Mouse (Mus musculus): ENCODE measurements around the gene 2310022A10Rik. TPM values are rescaled to one million over a fixed set of nuclear protein-coding genes. Genes with fewer than 3 reads are reported as not detected.

The 2310022A10Rik gene
- polyA plus RNA-seq, 1 experiment from 2014 or later, result 35.4 TPM

DNA sequence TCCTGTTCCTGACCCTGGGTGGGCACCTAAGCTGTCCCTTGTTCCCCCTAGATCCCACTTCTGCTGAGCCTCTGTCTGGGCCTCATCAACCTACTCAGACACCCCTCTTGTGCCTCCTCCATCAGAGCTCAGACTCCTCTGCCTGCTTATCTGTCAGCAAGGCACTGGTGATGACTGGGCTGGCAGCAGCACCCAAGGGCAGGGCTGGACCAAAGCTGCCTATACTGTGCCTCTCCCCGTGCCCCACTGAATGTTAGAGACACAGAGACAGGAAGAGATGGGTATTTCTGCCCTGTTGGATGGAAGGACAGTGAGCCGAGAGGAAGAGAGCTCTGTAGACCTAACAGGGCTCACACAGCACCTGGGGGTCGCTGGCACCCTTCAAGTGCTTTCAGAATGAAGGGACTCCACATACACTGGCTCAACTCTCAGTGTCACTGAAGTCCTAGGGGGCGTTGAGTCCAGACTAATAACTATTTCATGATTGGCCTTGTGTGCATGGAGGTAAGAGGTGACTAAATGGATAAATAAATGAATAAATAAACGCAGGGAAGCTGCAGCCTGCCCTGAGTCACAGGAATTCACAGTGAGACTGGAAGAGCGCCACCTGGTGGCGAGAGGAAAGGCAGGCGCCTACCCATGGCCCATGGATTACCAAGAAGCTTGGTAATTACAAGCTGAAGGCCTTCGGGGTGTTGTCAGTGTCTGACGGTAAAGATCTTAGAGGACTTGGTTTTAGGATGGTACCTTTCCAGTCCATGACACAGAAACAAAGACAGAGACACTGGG, 26.8 kb upstream of the 2310022A10Rik start:
- H3K9ac ChIP-seq, result no peak overlapping the region
- no peak overlapping the region for H3K4me2 ChIP-seq (replicated peaks)
- ATAC-seq (ENCODE audit: low FRiP score), result peak; percentile 49
- H3K4me3 ChIP-seq, result no peak overlapping the region
- no peaks in the 10 kb centered on the region for H3K4me1 ChIP-seq
- H3K27me3 ChIP-seq, result no peaks in the 10 kb centered on the region
- no peak overlapping the region for H3K27ac ChIP-seq
- H3K9me3 ChIP-seq (replicated peaks), result no peaks in the 10 kb centered on the region
- H3K36me3 ChIP-seq, result peaks cover 15% of the 10 kb centered on the region
- whole genome bisulfite sequencing, result 26% methylated on average over 10 of the region's 10 CpGs

DNA sequence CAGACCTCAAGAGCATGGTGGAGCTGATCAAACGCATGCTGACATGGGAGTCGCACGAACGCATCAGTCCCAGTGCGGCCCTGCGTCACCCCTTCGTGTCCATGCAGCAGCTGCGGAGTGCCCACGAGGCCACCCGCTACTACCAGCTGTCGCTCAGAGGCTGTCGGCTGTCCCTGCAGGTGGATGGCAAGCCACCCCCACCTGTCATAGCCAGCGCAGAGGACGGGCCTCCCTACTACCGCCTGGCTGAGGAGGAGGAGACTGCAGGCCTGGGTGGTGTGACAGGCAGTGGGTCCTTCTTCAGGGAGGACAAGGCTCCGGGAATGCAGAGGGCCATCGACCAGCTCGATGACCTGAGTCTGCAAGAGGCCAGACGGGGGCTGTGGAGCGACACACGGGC, 24.0 kb upstream of the 2310022A10Rik start:
- no peaks in the 10 kb centered on the region for H3K27me3 ChIP-seq
- WGBS, result 82% methylated on average over 21 of the region's 21 CpGs
- ATAC-seq (ENCODE audit: low FRiP score), result no peak
- no peak overlapping the region for H3K27ac ChIP-seq
- no peak overlapping the region for H3K4me3 ChIP-seq
- H3K36me3 ChIP-seq, result peaks cover 41% of the 10 kb centered on the region
- no peaks in the 10 kb centered on the region for H3K9me3 ChIP-seq (replicated peaks)
- H3K4me1 ChIP-seq, result no peaks in the 10 kb centered on the region
- H3K9ac ChIP-seq, result no peak overlapping the region
- H3K4me2 ChIP-seq (replicated peaks), result no peak overlapping the region

DNA sequence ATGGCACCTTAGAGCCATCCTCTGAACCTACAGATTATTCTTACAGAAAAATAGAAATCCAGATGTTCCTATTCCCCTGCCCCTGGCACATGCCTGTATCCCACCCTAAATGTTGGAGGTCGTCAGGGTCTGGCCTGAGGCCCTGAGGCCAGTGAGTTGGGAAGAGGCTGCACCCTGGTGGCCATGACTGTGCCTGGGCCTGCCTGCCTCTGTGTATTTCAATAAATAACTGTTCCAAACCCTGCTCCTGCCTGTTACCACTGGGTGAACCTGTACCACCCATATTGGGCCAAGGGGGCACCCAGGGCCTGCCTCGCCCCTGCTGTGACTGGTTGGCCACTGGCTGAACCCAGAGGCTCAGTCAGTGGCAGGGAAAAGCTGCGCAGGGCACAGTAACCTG, 22.1 kb upstream of the 2310022A10Rik start:
- no peak for ATAC-seq (ENCODE audit: low FRiP score)
- WGBS, result 78% methylated on average over 3 of the region's 3 CpGs
- H3K27me3 ChIP-seq, result no peaks in the 10 kb centered on the region
- H3K9ac ChIP-seq, result no peak overlapping the region
- no peak overlapping the region for H3K27ac ChIP-seq
- H3K4me1 ChIP-seq, result no peaks in the 10 kb centered on the region
- peaks cover 58% of the 10 kb centered on the region for H3K36me3 ChIP-seq
- no peak overlapping the region for H3K4me2 ChIP-seq (replicated peaks)
- H3K4me3 ChIP-seq, result no peak overlapping the region
- no peaks in the 10 kb centered on the region for H3K9me3 ChIP-seq (replicated peaks)

DNA sequence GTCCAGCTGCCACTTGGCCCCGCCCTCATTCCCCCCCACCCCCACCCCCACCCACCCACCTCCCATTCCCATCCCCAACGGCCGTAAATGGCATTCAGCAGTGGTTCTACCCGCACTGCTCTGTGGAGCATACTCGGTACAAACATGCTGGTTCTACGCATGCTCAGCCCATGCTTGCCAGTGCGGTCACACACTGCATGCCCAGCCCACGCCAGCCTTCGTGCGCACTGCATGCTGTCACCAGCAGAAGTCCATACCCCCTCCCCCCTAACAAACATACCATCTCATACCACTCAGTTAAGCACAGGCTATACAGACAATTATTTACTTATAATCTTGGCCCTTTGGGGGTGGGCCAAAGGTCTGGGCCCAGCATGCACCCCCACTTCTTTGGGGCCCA, 21.3 kb upstream of the 2310022A10Rik start:
- WGBS, result 87% methylated on average over 10 of the region's 10 CpGs
- ATAC-seq (ENCODE audit: low FRiP score), result no peak
- Histone ChIP-seq H3K27me3 (no peaks in the 10 kb centered on the region), H3K4me1 (no peaks in the 10 kb centered on the region), H3K9me3 (replicated peaks) (no peaks in the 10 kb centered on the region), H3K9ac (no peak overlapping the region), H3K36me3 (peaks cover 66% of the 10 kb centered on the region), H3K4me2 (replicated peaks) (no peak overlapping the region), H3K4me3 (no peak overlapping the region), H3K27ac (no peak overlapping the region)

DNA sequence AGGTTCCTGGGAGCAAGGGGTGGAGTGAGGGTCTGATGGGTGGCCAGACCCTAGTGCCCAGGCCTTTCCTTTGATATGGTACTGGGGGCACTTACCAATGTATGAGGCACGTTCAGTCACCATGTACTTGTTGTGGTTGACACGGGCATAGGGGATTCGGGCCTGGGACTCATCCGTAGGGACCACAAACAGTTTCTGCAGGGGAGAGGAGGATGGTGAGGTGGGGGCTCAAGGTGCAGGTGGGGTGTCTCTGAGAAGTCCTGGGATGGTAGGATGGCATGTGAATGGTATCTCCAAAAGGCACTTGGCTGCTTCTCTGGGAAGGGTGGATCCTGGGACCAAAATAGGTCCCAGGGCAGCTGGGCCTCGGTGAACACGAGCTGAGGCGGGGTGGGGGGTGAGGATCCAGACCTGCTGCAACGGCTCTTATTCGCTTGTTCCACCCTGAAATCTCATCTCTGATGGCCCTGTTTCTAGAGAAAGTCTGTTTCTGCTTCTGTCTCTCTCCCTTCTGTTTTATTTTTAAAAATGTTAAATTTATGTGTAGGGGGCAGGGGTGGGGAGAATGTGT, 20.5 kb upstream of the 2310022A10Rik start:
- no peaks in the 10 kb centered on the region for H3K4me1 ChIP-seq
- H3K27ac ChIP-seq, result no peak overlapping the region
- peaks cover 74% of the 10 kb centered on the region for H3K36me3 ChIP-seq
- H3K4me3 ChIP-seq, result no peak overlapping the region
- no peaks in the 10 kb centered on the region for H3K27me3 ChIP-seq
- 92% methylated on average over 9 of the region's 9 CpGs for WGBS
- ATAC-seq (ENCODE audit: low FRiP score), result no peak
- H3K4me2 ChIP-seq (replicated peaks), result no peak overlapping the region
- no peak overlapping the region for H3K9ac ChIP-seq
- no peaks in the 10 kb centered on the region for H3K9me3 ChIP-seq (replicated peaks)

DNA sequence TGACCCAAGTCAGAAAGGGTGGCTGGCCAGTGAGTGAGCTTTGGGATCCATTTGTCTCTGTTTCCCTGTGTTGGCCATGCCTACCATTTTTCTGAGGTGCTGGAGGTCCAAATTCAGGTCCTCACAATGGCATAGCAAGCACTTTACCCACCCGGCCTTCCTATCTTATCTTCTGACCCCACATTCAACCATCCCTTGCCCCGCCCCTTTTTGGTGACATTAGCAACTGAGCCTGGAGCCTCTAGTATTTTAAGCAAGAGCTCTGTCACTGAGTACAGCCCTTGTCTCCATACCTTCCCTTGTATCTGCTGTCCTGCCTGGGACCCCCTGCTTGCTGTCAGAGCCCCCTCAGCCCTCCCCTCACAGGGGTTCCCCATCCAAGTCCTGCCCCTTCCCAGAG, 17.6 kb upstream of the 2310022A10Rik start:
- Histone ChIP-seq H3K27ac (no peak overlapping the region), H3K9me3 (replicated peaks) (no peaks in the 10 kb centered on the region), H3K4me1 (no peaks in the 10 kb centered on the region), H3K4me3 (no peak overlapping the region), H3K9ac (no peak overlapping the region), H3K27me3 (no peaks in the 10 kb centered on the region), H3K4me2 (replicated peaks) (no peak overlapping the region), H3K36me3 (peaks cover 80% of the 10 kb centered on the region)
- ATAC-seq (ENCODE audit: low FRiP score), result no peak
- WGBS, result 75% methylated on average over 2 of the region's 2 CpGs

DNA sequence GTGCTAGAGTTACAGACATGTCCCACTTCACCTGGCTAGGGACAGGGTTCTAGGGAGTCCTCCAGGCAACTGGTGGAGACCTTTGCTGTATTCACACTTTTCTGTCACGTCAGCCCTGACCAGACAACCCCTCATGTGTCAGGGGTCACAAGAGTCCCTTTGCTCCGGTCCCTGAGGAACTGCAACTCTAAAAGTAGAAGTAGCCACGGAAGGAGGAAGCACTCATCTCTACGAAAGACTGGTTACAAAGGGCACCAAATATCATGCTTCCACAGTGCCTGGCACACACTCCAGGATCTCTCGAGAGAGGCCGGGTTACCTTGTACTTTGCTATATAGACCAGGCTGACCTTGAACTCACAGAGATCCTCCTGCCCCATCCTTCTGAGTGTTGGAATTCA, 16.4 kb upstream of the 2310022A10Rik start:
- peaks cover 6% of the 10 kb centered on the region for H3K4me1 ChIP-seq
- no peak overlapping the region for H3K4me3 ChIP-seq
- no peaks in the 10 kb centered on the region for H3K27me3 ChIP-seq
- peaks cover 69% of the 10 kb centered on the region for H3K36me3 ChIP-seq
- H3K4me2 ChIP-seq (replicated peaks), result no peak overlapping the region
- 88% methylated on average over 6 of the region's 6 CpGs for WGBS
- no peak overlapping the region for H3K9ac ChIP-seq
- no peak overlapping the region for H3K27ac ChIP-seq
- H3K9me3 ChIP-seq (replicated peaks), result no peaks in the 10 kb centered on the region
- no peak for ATAC-seq (ENCODE audit: low FRiP score)

DNA sequence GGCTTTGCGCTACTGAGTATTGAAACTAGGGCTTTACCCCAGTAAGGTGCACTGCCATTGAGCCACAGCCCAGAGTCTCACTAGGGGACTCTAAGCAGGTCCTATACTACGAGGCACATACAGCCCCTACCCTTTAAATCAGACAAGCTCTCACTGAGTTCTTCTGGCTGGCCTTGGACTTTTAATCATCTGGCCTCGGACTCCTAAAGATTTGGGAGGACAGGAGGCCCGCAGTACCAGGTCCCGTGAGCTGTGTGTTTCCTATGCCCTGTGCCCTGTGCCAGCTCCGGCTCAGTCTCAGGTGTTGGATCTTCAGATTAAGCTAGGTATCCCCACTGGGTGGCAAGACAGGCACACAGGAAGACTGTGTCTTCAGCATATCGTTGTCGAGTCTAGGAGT, 15.0 kb upstream of the 2310022A10Rik start:
- no peaks in the 10 kb centered on the region for H3K27me3 ChIP-seq
- 91% methylated on average over 8 of the region's 8 CpGs for WGBS
- H3K9me3 ChIP-seq (replicated peaks), result no peaks in the 10 kb centered on the region
- no peak overlapping the region for H3K27ac ChIP-seq
- H3K4me3 ChIP-seq, result no peak overlapping the region
- ATAC-seq (ENCODE audit: low FRiP score), result no peak
- peaks cover 13% of the 10 kb centered on the region for H3K4me1 ChIP-seq
- H3K4me2 ChIP-seq (replicated peaks), result no peak overlapping the region
- no peak overlapping the region for H3K9ac ChIP-seq
- peaks cover 55% of the 10 kb centered on the region for H3K36me3 ChIP-seq

DNA sequence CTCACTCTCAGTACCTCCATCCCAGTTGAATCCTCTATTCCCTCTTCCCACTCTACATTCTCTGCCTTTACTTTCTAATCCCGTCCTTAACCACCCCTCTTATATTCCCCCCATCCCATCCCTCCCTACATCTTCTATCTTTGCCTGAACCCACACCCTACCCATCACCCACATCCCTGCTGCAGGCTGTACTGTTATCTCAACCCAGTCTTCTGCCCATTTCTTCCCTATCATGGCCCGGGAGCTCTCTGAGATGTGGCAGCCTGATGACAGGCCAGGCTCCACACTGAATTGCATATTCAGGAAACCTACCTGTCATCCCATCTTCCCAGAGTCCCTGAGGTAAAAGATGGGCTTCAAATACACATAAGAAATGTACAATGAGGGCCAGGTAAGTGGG, 14.2 kb upstream of the 2310022A10Rik start:
- Histone ChIP-seq H3K27ac (no peak overlapping the region), H3K27me3 (no peaks in the 10 kb centered on the region), H3K9me3 (replicated peaks) (no peaks in the 10 kb centered on the region), H3K4me2 (replicated peaks) (no peak overlapping the region), H3K4me1 (peaks cover 13% of the 10 kb centered on the region), H3K36me3 (peaks cover 48% of the 10 kb centered on the region), H3K4me3 (no peak overlapping the region), H3K9ac (no peak overlapping the region)
- 89% methylated on average over 2 of the region's 2 CpGs for WGBS
- ATAC-seq (ENCODE audit: low FRiP score), result no peak

DNA sequence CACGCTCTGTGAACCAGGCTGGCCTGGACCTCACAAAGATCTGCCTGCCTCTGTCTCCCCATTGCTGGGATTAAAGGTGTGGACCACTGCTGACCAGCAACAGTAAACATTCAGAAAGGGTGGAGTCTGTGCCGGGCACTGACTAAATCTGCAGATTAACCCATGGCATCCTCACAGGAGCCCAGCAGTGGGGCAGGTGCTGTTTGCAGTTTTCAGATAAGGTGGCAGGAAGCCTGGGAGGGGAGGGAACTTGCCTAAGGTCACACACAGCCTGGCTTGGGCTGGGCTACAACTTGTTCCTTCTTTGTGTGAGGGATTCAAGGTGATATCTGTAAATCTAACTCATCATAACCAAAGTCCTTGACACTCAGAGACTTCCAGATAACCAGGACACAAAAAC, 12.5 kb upstream of the 2310022A10Rik start:
- no peak overlapping the region for H3K4me2 ChIP-seq (replicated peaks)
- no peaks in the 10 kb centered on the region for H3K27me3 ChIP-seq
- no peak overlapping the region for H3K27ac ChIP-seq
- H3K4me1 ChIP-seq, result peaks cover 13% of the 10 kb centered on the region
- no peak overlapping the region for H3K9ac ChIP-seq
- H3K4me3 ChIP-seq, result no peak overlapping the region
- H3K36me3 ChIP-seq, result peaks cover 34% of the 10 kb centered on the region
- H3K9me3 ChIP-seq (replicated peaks), result no peaks in the 10 kb centered on the region
- ATAC-seq (ENCODE audit: low FRiP score), result no peak
- WGBS, result 71% methylated on average over 2 of the region's 2 CpGs

DNA sequence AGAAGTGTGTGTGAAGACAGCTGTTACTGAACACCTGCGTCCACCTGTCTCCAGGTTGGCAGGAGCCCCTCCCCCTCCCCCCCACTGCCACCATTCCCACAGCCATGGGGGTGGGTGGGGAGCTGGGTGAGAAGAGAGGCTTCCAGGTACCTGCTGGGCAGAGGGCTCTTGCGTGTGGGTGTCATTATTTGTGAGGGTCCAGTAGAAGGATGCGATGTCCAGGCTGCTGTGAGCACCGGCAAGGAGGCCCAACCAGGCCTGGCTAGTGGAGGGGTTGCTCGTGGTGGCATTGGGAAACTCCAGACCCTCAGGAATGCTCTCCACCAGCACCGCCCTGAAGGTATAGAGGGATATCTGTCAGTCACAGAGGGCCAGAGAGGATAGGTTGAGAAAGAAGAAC, 12.1 kb upstream of the 2310022A10Rik start:
- H3K9ac ChIP-seq, result no peak overlapping the region
- 93% methylated on average over 6 of the region's 6 CpGs for WGBS
- H3K27me3 ChIP-seq, result no peaks in the 10 kb centered on the region
- H3K4me2 ChIP-seq (replicated peaks), result no peak overlapping the region
- no peak overlapping the region for H3K4me3 ChIP-seq
- no peaks in the 10 kb centered on the region for H3K9me3 ChIP-seq (replicated peaks)
- peaks cover 13% of the 10 kb centered on the region for H3K4me1 ChIP-seq
- peaks cover 30% of the 10 kb centered on the region for H3K36me3 ChIP-seq
- ATAC-seq (ENCODE audit: low FRiP score), result no peak
- no peak overlapping the region for H3K27ac ChIP-seq

DNA sequence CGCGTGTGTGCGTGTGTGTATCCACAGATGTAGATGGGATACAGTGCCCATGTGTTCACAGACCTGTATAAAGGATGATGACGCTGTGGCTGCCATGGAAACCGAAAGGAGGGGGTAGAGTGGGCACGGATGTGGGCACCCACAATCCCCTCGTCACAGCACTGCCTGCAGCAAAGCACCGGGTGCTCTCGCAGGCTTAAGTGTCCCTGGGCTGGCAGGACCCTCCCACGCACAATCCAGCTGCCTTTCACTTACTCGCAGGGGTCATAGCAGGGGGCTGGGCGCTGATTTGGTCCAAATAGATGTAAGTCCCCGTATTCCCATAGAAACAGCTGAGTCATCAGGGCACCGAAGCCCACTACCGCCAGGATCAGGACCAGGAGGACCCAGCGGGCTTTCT, 11.6 kb upstream of the 2310022A10Rik start:
- no peak overlapping the region; the same call in 1 of the 2 replicates for H3K4me3 ChIP-seq
- no peaks in the 10 kb centered on the region for H3K27me3 ChIP-seq
- H3K4me2 ChIP-seq (replicated peaks), result peak overlapping the region; percentile 82
- peaks cover 25% of the 10 kb centered on the region for H3K36me3 ChIP-seq
- ATAC-seq (ENCODE audit: low FRiP score), result peak; percentile 23; the same call in 1 of the 2 replicates
- peaks cover 13% of the 10 kb centered on the region for H3K4me1 ChIP-seq
- peak overlapping the region; percentile 71 for H3K9ac ChIP-seq
- H3K27ac ChIP-seq, result no peak overlapping the region
- 72% methylated on average over 16 of the region's 16 CpGs for WGBS
- H3K9me3 ChIP-seq (replicated peaks), result no peaks in the 10 kb centered on the region

DNA sequence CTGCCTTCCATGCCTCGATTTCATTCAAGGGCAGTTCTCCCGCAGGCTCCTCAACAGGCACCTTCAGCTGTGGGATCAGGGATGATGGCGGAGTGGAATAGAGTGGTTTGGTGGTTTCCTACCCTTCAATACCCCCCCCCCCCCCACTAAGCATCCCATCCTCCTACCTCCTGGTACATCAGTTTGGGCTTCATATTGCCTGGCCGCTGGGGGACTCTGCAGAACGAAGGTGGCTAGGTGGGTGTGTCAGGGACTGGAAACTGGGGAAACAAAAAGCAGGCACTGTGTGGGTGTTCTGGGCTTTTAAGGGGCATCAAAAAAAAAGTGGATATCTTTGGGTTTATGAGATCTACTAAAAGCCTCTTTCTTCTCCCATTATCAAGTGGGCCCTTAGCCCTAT, 11.1 kb upstream of the 2310022A10Rik start:
- Histone ChIP-seq H3K9me3 (replicated peaks) (no peaks in the 10 kb centered on the region), H3K27ac (no peak overlapping the region), H3K4me3 (peak overlapping the region; percentile 57), H3K9ac (peak overlapping the region; percentile 71), H3K27me3 (no peaks in the 10 kb centered on the region), H3K4me2 (replicated peaks) (peak overlapping the region; percentile 82), H3K4me1 (peaks cover 13% of the 10 kb centered on the region), H3K36me3 (peaks cover 21% of the 10 kb centered on the region)
- no peak for ATAC-seq (ENCODE audit: low FRiP score)
- 63% methylated on average over 5 of the region's 5 CpGs for WGBS

All from hindbrain, embryonic 12.5 days (tissue).